ENCODE assay signal across 32 mouse cellular contexts in the genomic region with DNA sequence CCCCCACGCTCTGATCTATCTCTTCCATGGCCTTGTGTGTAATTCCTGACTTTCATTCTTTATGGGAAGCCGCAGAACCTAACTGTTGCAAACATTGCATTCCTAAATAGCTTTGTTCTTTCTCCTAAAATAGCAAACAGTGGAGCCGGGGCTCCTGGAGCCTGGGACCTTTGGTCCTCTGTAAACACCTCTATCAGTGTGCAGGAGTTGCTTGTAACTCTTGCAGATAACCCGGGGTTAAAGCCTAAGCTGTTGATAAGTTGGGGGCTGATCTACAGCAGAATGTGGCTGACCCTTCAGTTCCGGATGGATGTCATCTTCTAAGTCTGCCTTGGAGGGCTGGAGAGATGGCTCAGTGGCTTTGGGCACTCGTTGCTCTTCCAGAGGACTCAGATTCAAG. TPM values are rescaled to one million over a fixed set of nuclear protein-coding genes. Genes with fewer than 3 reads are reported as not detected.
DNase-seq lines count a peak whose midpoint lies in the region; ATAC-seq and TF ChIP-seq lines count a peak whose summit lies in the region.
"Had no signal": no experiment of that assay in that cellular context is flagged by ENCODE, and none has a peak within 500 bp of the region (broad histone marks: within the 10 kb centered on the region; RNA-seq: fewer than 3 reads in every experiment).

No protein-coding gene starts in this region.

- no peak overlapping the region for H3K4me3 ChIP-seq in heart, embryonic 11.5 days (ENCODE audit: low read depth, low read length)
- H3K4me3 ChIP-seq in heart, postnatal 0 days (ENCODE audit: low read depth, low read length) = no peak overlapping the region
- no peak overlapping the region for H3K4me3 ChIP-seq in liver, embryonic 14.5 days (ENCODE audit: insufficient read depth in 1 of 2, low read depth in 2 of 2, low read length in 2 of 2)
- H3K4me3 ChIP-seq: hindbrain, embryonic 12.5 days; midbrain, embryonic 12.5 days; neural tube, embryonic 15.5 days had no signal

- WGBS in heart, embryonic 11.5 days (ENCODE audit: insufficient replicate concordance) = 12% methylated on average over 6 of the region's 6 CpGs
- WGBS in heart, postnatal 0 days = 18% methylated on average over 6 of the region's 6 CpGs
- WGBS in liver, embryonic 14.5 days (ENCODE audit: insufficient replicate concordance) = 34% methylated on average over 6 of the region's 6 CpGs

- no peak for TF ChIP-seq CTCF in heart, postnatal 0 days (IDR thresholded peaks at IDR 0.05; ENCODE audit: low read depth)
- TF ChIP-seq CTCF in liver, embryonic 14.5 days (IDR thresholded peaks at IDR 0.05; ENCODE audit: low read depth) = no peak

- peaks cover 18% of the 10 kb centered on the region for H3K36me3 ChIP-seq in heart, embryonic 11.5 days (ENCODE audit: control insufficient read depth, insufficient read depth, low read length)
- peaks cover 81% of the 10 kb centered on the region for H3K36me3 ChIP-seq in heart, postnatal 0 days (replicated peaks; ENCODE audit: control insufficient read depth, insufficient read depth, low read length)
- no peaks in the 10 kb centered on the region; the same call in 1 of the 2 replicates for H3K36me3 ChIP-seq in liver, embryonic 14.5 days (replicated peaks; ENCODE audit: control insufficient read depth, insufficient read depth, low read depth)

- peak overlapping the region; percentile 55 for H3K27ac ChIP-seq in heart, embryonic 11.5 days (ENCODE audit: low read depth, low read length)
- peak overlapping the region; percentile 64 for H3K27ac ChIP-seq in heart, postnatal 0 days (ENCODE audit: low read depth)
- H3K27ac ChIP-seq in liver, embryonic 14.5 days = peak overlapping the region; percentile 63
- H3K27ac ChIP-seq: hindbrain, embryonic 12.5 days; midbrain, embryonic 12.5 days; neural tube, embryonic 15.5 days had no signal

- ATAC-seq in heart, embryonic 11.5 days (replicated peaks; ENCODE audit: insufficient number of reproducible peaks, low FRiP score, low TSS enrichment) = no peak
- ATAC-seq in heart, postnatal 0 days (ENCODE audit: insufficient read depth, low read depth) = no peak
- ATAC-seq in liver, embryonic 14.5 days (ENCODE audit: insufficient read depth) = no peak
- ATAC-seq: CD4-positive, CD25-positive, alpha-beta regulatory T cell, adult 4 months; forebrain, embryonic 14.5 days had no signal

- H3K4me2 ChIP-seq in heart, embryonic 11.5 days = peak overlapping the region; percentile 37
- no peak overlapping the region for H3K4me2 ChIP-seq in heart, postnatal 0 days (ENCODE audit: low read depth, low read length)
- peak overlapping the region; percentile 48 for H3K4me2 ChIP-seq in liver, embryonic 14.5 days (ENCODE audit: low read depth)
- H3K4me2 ChIP-seq: hindbrain, embryonic 12.5 days; midbrain, embryonic 12.5 days; neural tube, embryonic 15.5 days had no signal

- peaks cover 19% of the 10 kb centered on the region for H3K4me1 ChIP-seq in heart, embryonic 11.5 days (ENCODE audit: control insufficient read depth, insufficient read depth, low read length)
- peaks cover 8% of the 10 kb centered on the region; the same call in 1 of the 2 replicates for H3K4me1 ChIP-seq in heart, postnatal 0 days (ENCODE audit: control insufficient read depth, insufficient read depth)
- peaks cover 20 to 32% of the 10 kb centered on the region in 2 experiments for H3K4me1 ChIP-seq in liver, embryonic 14.5 days (replicated peaks; ENCODE audit: control insufficient read depth in 2 of 2, insufficient read depth in 2 of 2, low read length in 1 of 2)
- H3K4me1 ChIP-seq: hindbrain, embryonic 12.5 days; midbrain, embryonic 12.5 days; neural tube, embryonic 15.5 days had no signal

- no peak overlapping the region for H3K9ac ChIP-seq in heart, embryonic 11.5 days (ENCODE audit: low read depth, low read length)
- H3K9ac ChIP-seq in heart, postnatal 0 days (replicated peaks; ENCODE audit: low read depth, low read length) = no peak overlapping the region
- H3K9ac ChIP-seq in liver, embryonic 14.5 days (replicated peaks) = no peak overlapping the region
- H3K9ac ChIP-seq: hindbrain, embryonic 12.5 days; midbrain, embryonic 12.5 days; neural tube, embryonic 15.5 days had no signal

- H3K9me3 ChIP-seq in heart, embryonic 11.5 days (replicated peaks; ENCODE audit: control insufficient read depth, low read length) = no peaks in the 10 kb centered on the region
- H3K9me3 ChIP-seq in heart, postnatal 0 days (replicated peaks; ENCODE audit: control insufficient read depth, low read length) = no peaks in the 10 kb centered on the region
- no peaks in the 10 kb centered on the region for H3K9me3 ChIP-seq in liver, embryonic 14.5 days (ENCODE audit: control insufficient read depth, low read length)
- H3K9me3 ChIP-seq: hindbrain, embryonic 12.5 days; midbrain, embryonic 12.5 days; neural tube, embryonic 15.5 days had no signal

- H3K27me3 ChIP-seq in heart, embryonic 11.5 days (ENCODE audit: control insufficient read depth, insufficient read depth, low read length) = no peaks in the 10 kb centered on the region
- H3K27me3 ChIP-seq in heart, postnatal 0 days (ENCODE audit: control insufficient read depth, insufficient read depth, low read length) = no peaks in the 10 kb centered on the region
- H3K27me3 ChIP-seq in liver, embryonic 14.5 days (ENCODE audit: control insufficient read depth, insufficient read depth, low read length) = no peaks in the 10 kb centered on the region
- H3K27me3 ChIP-seq: hindbrain, embryonic 12.5 days; midbrain, embryonic 12.5 days; neural tube, embryonic 15.5 days had no signal

- no peak for DNase-seq in heart, postnatal 4 days
- DNase-seq in heart, postnatal 0 days (ENCODE audit: low spot score) = no peak
- DNase-seq in heart, postnatal 10 days = no peak
- no peak for DNase-seq in liver, embryonic 14.5 days (ENCODE audit: low read depth in 3 of 3, low spot score in 3 of 3)
- DNase-seq in layer of hippocampus, adult 9-10 months (ENCODE audit: low spot score) = no peak
- no peak for DNase-seq in frontal cortex, adult 2 months (ENCODE audit: extremely low spot score in 1 of 2, low spot score in 1 of 2)
- DNase-seq: adrenal gland, postnatal 25 days; cerebellum, adult 8-10 months; cerebellum, postnatal 36 days; gastrocnemius, postnatal 10 days; kidney, adult 2 months; kidney, postnatal 14 days; lung, adult 18-20 months; lung, postnatal 10 days; right cerebral cortex, adult 18-20 months; right cerebral cortex, postnatal 4 days; thymus, adult 18-20 months; thymus, postnatal 36 days had no signal

- TF ChIP-seq EP300 in heart, postnatal 0 days (IDR thresholded peaks at IDR 0.05; ENCODE audit: low read depth) = no peak
- TF ChIP-seq EP300 in liver, embryonic 14.5 days (IDR thresholded peaks at IDR 0.05; ENCODE audit: low read depth) = 0 out of 2 replicates have a peak, but pooled peaks have one; percentile 10

- intact Hi-C loops in heart, postnatal 10 days (cut with DNase I) = loop anchor here (5.0 kb wide), 1 partner anchor 132 kb away; no protein-coding TSS in a partner anchor

RNA-seq across cellular contexts. Expression of gene Nipsnap2, which starts 19.2 kb away (rescaled TPM):
- 233 and 237 TPM in 2 replicates for polyA plus RNA-seq in heart, embryonic 11.5 days (2014; fragmentation: Nextera tagmentation; extraction: Ambion mirVana)
- total RNA-seq in heart, postnatal 4 days (2021) = 100 to 1,000 TPM; 478 to 526 TPM
- 563 and 624 TPM in 2 replicates for total RNA-seq in heart, postnatal 0 days (2014; rRNA removed; ENCODE audit: low replicate concordance)
- polyA plus RNA-seq in heart, postnatal 0 days (2015; fragmentation: Nextera tagmentation; extraction: Ambion mirVana) = 720 and 738 TPM in 2 replicates
- 100 to 1,000 TPM; 591 to 619 TPM for total RNA-seq in heart, postnatal 10 days (2021)
- 8.5 and 15.9 TPM in 2 replicates for polyA plus RNA-seq in liver, embryonic 14.5 days (2012; rRNA removed)
- polyA plus RNA-seq in liver, embryonic 14.5 days (2014; fragmentation: Nextera tagmentation; extraction: Ambion mirVana) = 22.6 and 22.8 TPM in 2 replicates
- 118 and 124 TPM in 2 replicates for polyA plus RNA-seq in frontal cortex, adult 2 months (2012; rRNA removed)

RNA-seq across cellular contexts. Expression of gene Mrps17, which starts 28.8 kb away (rescaled TPM):
- 167 and 169 TPM in 2 replicates for polyA plus RNA-seq in heart, embryonic 11.5 days (2014; fragmentation: Nextera tagmentation; extraction: Ambion mirVana)
- 10 to 100 TPM; 77.2 to 87.1 TPM for total RNA-seq in heart, postnatal 4 days (2021)
- 141 and 196 TPM in 2 replicates for total RNA-seq in heart, postnatal 0 days (2014; rRNA removed; ENCODE audit: low replicate concordance)
- polyA plus RNA-seq in heart, postnatal 0 days (2015; fragmentation: Nextera tagmentation; extraction: Ambion mirVana) = 173 and 181 TPM in 2 replicates
- total RNA-seq in heart, postnatal 10 days (2021) = 10 to 100 TPM; 88.6 to 91.5 TPM
- 46.8 and 54.6 TPM in 2 replicates for polyA plus RNA-seq in liver, embryonic 14.5 days (2012; rRNA removed)
- 111 TPM in 2 replicates for polyA plus RNA-seq in liver, embryonic 14.5 days (2014; fragmentation: Nextera tagmentation; extraction: Ambion mirVana)
- polyA plus RNA-seq in frontal cortex, adult 2 months (2012; rRNA removed) = 104 and 105 TPM in 2 replicates

RNA-seq across cellular contexts. Expression of gene Sept14, which starts 35.7 kb away (rescaled TPM):
- not detected in 2 replicates for polyA plus RNA-seq in heart, embryonic 11.5 days (2014; fragmentation: Nextera tagmentation; extraction: Ambion mirVana)
- not detected for total RNA-seq in heart, postnatal 4 days (2021)
- total RNA-seq in heart, postnatal 0 days (2014; rRNA removed; ENCODE audit: low replicate concordance) = not detected in 2 replicates
- polyA plus RNA-seq in heart, postnatal 0 days (2015; fragmentation: Nextera tagmentation; extraction: Ambion mirVana) = not detected in 2 replicates
- total RNA-seq in heart, postnatal 10 days (2021) = not detected
- not detected in 2 replicates for polyA plus RNA-seq in liver, embryonic 14.5 days (2012; rRNA removed)
- polyA plus RNA-seq in liver, embryonic 14.5 days (2014; fragmentation: Nextera tagmentation; extraction: Ambion mirVana) = not detected in 2 replicates
- polyA plus RNA-seq in frontal cortex, adult 2 months (2012; rRNA removed) = 0.08 TPM in 1 of 2 replicates, not detected in the other
- total RNA-seq: adrenal gland, postnatal 25 days; gastrocnemius, postnatal 10 days; granulocyte monocyte progenitor cell, adult 5-6 weeks; layer of hippocampus, adult 18-20 months; layer of hippocampus, postnatal 25 days; left cerebral cortex, postnatal 10 days had no signal
- polyA plus RNA-seq: brain, embryonic 14.5 days; CD4-positive, CD25-positive, alpha-beta regulatory T cell, adult 4 months; embryonic facial prominence, embryonic 14.5 days; forebrain, embryonic 14.5 days; hindbrain, embryonic 12.5 days; kidney, adult 2 months; limb, embryonic 11.5 days; midbrain, embryonic 12.5 days; neural tube, embryonic 15.5 days; stomach, embryonic 14.5 days had no signal

RNA-seq across cellular contexts. Expression of gene Psph, which starts 43.2 kb away (rescaled TPM):
- polyA plus RNA-seq in heart, embryonic 11.5 days (2014; fragmentation: Nextera tagmentation; extraction: Ambion mirVana) = 33.1 and 34.9 TPM in 2 replicates
- total RNA-seq in heart, postnatal 4 days (2021) = 10 to 100 TPM; 13.0 to 14.7 TPM
- 21.9 and 30.1 TPM in 2 replicates for total RNA-seq in heart, postnatal 0 days (2014; rRNA removed; ENCODE audit: low replicate concordance)
- 26.2 and 26.5 TPM in 2 replicates for polyA plus RNA-seq in heart, postnatal 0 days (2015; fragmentation: Nextera tagmentation; extraction: Ambion mirVana)
- total RNA-seq in heart, postnatal 10 days (2021) = 10 to 100 TPM; 12.4 to 15.9 TPM
- polyA plus RNA-seq in liver, embryonic 14.5 days (2012; rRNA removed) = 33.3 and 33.6 TPM in 2 replicates
- 71.2 and 75.5 TPM in 2 replicates for polyA plus RNA-seq in liver, embryonic 14.5 days (2014; fragmentation: Nextera tagmentation; extraction: Ambion mirVana)
- polyA plus RNA-seq in frontal cortex, adult 2 months (2012; rRNA removed) = 18.9 and 25.2 TPM in 2 replicates
